Mouse (Mus musculus) C2C12 (cell line): ENCODE results near the gene Arhgap15.

Experiments used
- CTCF ChIP-seq: IDR thresholded peaks from one replicate; pipeline ENCODE4 v1.5.1; 2011; ENCODE audit not compliant: control insufficient read depth, insufficient read depth, insufficient read length
- MYOG ChIP-seq: IDR thresholded peaks from one replicate; pipeline ENCODE4 v1.6.1; 2011; ENCODE audit not compliant: control insufficient read depth, insufficient read length; ENCODE audit errors: extremely low read depth

- TF ChIP-seq CTCF (no peak), MYOG (no peak)
Measured at GRCm38 (mm10) chr2:43727693-43728092, 20.9 kb upstream of the Arhgap15 start.
